Mouse (Mus musculus) kidney, adult 2 months (tissue): ENCODE data around the gene Zfp771.

Source experiments
- CTCF ChIP-seq: fragments of 200-500 bp; conservative IDR thresholded peaks from 2 replicates; pipeline ENCODE4 v1.5.1; 2011; ENCODE audit warnings: low read depth, mild to moderate bottlenecking, control low read depth, low read length, moderate library complexity, mixed read lengths; ENCODE audit not compliant: insufficient read depth, insufficient read length
- POLR2A ChIP-seq: fragments of 200-500 bp; IDR thresholded peaks from one replicate; pipeline ENCODE4 v1.6.1; 2011; ENCODE audit warnings: low read depth, low read length, control low read depth

GRCm38 (mm10) chr7:127260309-127261111 is 16.4 kb downstream of the Zfp771 start, which contains the start of gene Dctpp1:
- TF ChIP-seq POLR2A = no peak
- TF ChIP-seq CTCF = peak; percentile 94
